Mouse (Mus musculus) intestine, postnatal 0 days (tissue): ENCODE measurements at regions not wholly inside any gene's neighbourhood (a gene's known extent, or its start where the extent isn't known, plus 50 kb on each side); places are given as distances from the start of the nearest gene placed in this dataset.
A peak's percentile ranks its signal among the peaks of the same experiment; 100 is the strongest.

Experiments
- ATAC-seq: fragments of 200-750 bp; cut with Nextera tagmentation; 2 replicates; pipeline ENCODE4 v1.8.0; 2017; ENCODE audit warnings: mild to moderate bottlenecking, moderate TSS enrichment, moderate library complexity
- H3K27ac ChIP-seq: fragments of 300-500 bp; sonication (generic); 2 replicates; pipeline ENCODE4 v1.5.1; 2014; ENCODE audit warnings: mild to moderate bottlenecking, low read depth, low read length, moderate library complexity
- H3K27me3 ChIP-seq: fragments of 300-500 bp; sonication (generic); replicated peaks from 2 replicates; pipeline ENCODE4 v1.6.1; 2014; ENCODE audit warnings: low read length, mixed read lengths; ENCODE audit not compliant: control insufficient read depth, insufficient read depth
- H3K36me3 ChIP-seq: fragments of 300-500 bp; sonication (generic); 2 replicates; pipeline ENCODE4 v1.6.1; 2014; ENCODE audit warnings: mild to moderate bottlenecking, moderate library complexity; ENCODE audit not compliant: control insufficient read depth, insufficient read depth
- H3K4me1 ChIP-seq: fragments of 300-500 bp; sonication (generic); replicated peaks from 2 replicates; pipeline ENCODE4 v1.6.1; 2014; ENCODE audit warnings: antibody characterized with exemption, low read length, mixed read lengths; ENCODE audit not compliant: control insufficient read depth, insufficient read depth
- H3K4me2 ChIP-seq: fragments of 300-500 bp; sonication (generic); replicated peaks from 2 replicates; pipeline ENCODE4 v1.6.1; 2014; ENCODE audit warnings: low read depth, mild to moderate bottlenecking, moderate library complexity
- H3K4me3 ChIP-seq: fragments of 300-500 bp; sonication (generic); 2 replicates; pipeline ENCODE4 v1.5.1; 2014; ENCODE audit warnings: low read depth, low read length
- H3K9ac ChIP-seq: fragments of 300-500 bp; sonication (generic); 2 replicates; pipeline ENCODE4 v1.6.1; 2014; ENCODE audit warnings: mild to moderate bottlenecking, low read depth, low read length
- H3K9me3 ChIP-seq: fragments of 300-500 bp; sonication (generic); 2 replicates; pipeline ENCODE4 v1.6.1; 2016; ENCODE audit warnings: mixed run types; ENCODE audit not compliant: control insufficient read depth
- CTCF ChIP-seq: sonication (generic); IDR thresholded peaks from 2 replicates; pipeline ENCODE4 v1.5.1; 2016; ENCODE audit warnings: low read depth, mild to moderate bottlenecking, control low read depth, antibody characterized with exemption, moderate library complexity
- WGBS: fragments of 180-500 bp; shearing (Covaris S2); extraction: QIAGEN DNeasy Blood & Tissue Kit; methylation state at CpG from one replicate; pipeline ENCODE4 v1.1.7; 2014; 5-methylcytosine and 5-hydroxymethylcytosine counted together

DNA sequence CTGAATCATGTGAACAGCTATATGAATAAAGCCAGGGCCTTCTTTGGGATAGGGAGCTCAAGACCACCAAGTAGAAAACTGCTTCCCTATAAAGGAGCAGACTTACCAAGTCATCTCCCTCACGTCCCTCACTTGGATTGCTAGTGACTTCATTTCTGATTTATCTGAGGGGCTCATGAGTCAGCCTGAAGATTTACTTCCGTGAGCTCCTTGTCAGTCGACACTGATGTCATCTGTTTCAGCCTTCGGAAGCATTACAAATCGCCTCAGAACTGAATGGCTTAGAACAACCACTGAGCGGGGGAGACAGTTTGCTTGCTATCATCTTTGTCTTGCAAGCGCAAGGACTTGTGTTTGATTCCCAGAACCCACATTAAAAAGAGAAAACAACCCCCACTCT is 81.5 kb upstream of the Galnt15 start:
- Histone ChIP-seq H3K4me3 (no peak overlapping the region), H3K9me3 (no peaks in the 10 kb centered on the region), H3K27ac (no peak overlapping the region), H3K27me3 (no peaks in the 10 kb centered on the region), H3K4me1 (no peaks in the 10 kb centered on the region), H3K4me2 (no peak overlapping the region), H3K36me3 (no peaks in the 10 kb centered on the region), H3K9ac (no peak overlapping the region)
- no peak for TF ChIP-seq CTCF
- ATAC-seq, result no peak
- 53% methylated on average over 7 of the region's 7 CpGs for WGBS

DNA sequence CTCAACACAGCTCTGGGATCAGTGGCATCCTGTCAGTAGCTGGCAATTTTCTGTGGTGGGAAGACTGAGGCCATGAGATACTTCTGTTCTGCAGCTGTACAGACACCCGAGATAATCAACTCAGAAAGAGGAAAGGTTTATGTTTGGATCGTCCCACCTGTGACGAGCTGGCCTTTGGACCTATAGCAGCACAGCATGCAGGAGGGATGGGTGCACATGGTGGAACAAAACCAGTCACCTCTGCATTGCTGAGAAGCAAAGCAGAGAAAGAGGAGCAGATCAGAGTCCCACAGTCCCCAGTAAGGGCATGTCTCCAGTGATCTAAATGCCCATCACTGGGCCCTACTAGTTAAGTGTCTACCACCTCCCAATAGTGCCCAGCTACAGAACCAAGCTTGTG is 76.9 kb upstream of the Galnt15 start:
- Histone ChIP-seq H3K27ac (no peak overlapping the region), H3K4me1 (no peaks in the 10 kb centered on the region), H3K27me3 (no peaks in the 10 kb centered on the region), H3K9me3 (no peaks in the 10 kb centered on the region), H3K9ac (no peak overlapping the region), H3K4me3 (no peak overlapping the region), H3K36me3 (no peaks in the 10 kb centered on the region), H3K4me2 (no peak overlapping the region)
- 40% methylated on average over 3 of the region's 3 CpGs for WGBS
- no peak for ATAC-seq
- TF ChIP-seq CTCF, result no peak

DNA sequence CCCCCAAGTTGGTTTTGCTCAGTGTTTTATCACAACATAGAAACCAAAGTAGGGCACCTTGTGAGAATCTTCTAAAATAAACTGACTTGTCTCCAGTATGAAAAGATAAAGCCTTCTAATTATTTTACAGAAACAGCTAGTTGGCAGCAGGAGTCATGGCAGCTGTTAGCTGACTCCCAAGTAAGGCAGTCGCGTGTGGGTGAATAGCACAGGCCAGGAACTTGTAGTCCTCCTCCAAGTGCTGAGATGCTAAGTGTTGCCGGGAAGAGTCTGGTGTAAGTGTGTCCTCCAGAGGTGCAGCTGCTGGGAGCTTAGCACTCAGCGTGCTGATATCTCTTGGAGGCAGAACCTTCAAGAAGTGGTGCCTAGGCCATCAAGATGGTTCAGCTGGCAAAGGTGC is 75.0 kb upstream of the Galnt15 start:
- Histone ChIP-seq H3K4me1 (no peaks in the 10 kb centered on the region), H3K4me3 (no peak overlapping the region), H3K9ac (no peak overlapping the region), H3K27ac (no peak overlapping the region), H3K36me3 (no peaks in the 10 kb centered on the region), H3K4me2 (no peak overlapping the region), H3K9me3 (no peaks in the 10 kb centered on the region), H3K27me3 (no peaks in the 10 kb centered on the region)
- WGBS, result 68% methylated on average over 4 of the region's 4 CpGs
- TF ChIP-seq CTCF, result no peak
- no peak for ATAC-seq

DNA sequence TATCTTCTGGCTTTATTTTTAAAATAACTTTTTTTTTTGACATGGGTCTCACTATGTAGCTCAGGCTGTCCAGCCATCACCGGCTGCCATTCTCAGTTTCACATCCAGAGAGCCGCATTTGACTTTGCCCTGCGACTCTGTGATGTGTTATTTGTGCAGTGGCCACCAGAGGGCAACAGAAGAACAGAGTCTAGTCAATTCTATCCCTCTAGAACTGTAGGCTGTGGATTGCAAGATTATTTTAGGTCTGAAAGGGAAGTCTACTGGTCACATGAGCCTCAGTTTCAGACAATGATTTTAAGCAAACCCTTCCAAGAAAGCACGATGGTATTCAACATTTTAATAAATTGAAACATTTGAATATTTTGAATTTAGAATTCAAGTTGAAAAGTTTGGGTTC is 73.8 kb upstream of the Galnt15 start:
- peak; percentile 94 for TF ChIP-seq CTCF
- no peak overlapping the region for H3K9ac ChIP-seq
- ATAC-seq, result no peak
- no peaks in the 10 kb centered on the region for H3K36me3 ChIP-seq
- H3K4me2 ChIP-seq, result no peak overlapping the region
- H3K27ac ChIP-seq, result no peak overlapping the region
- H3K27me3 ChIP-seq, result no peaks in the 10 kb centered on the region
- 1% methylated on average over 4 of the region's 4 CpGs for WGBS
- H3K4me1 ChIP-seq, result no peaks in the 10 kb centered on the region
- no peak overlapping the region for H3K4me3 ChIP-seq
- H3K9me3 ChIP-seq, result no peaks in the 10 kb centered on the region

DNA sequence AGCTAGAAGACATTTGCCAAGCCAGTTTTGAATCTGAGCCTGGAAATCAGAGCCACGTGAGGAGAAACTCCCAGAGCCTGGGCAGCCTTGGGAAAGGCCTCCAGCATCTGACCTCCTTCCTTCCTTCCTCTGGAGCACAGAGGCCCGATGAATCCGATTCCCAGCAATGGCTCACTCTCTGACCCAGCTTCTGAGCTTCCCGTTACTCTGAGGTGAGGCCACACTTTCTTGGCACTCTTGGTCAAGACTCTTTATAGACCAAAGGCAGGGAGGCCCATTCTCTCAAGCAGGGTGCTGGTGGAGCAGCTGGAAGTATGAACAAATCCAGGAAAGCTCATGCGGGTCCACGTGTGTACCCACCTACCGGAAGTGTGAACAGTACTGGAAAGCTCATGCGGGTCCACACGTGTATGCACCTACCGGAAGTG is 71.6 kb upstream of the Galnt15 start:
- WGBS, result 81% methylated on average over 10 of the region's 10 CpGs
- ATAC-seq, result no peak
- no peak for TF ChIP-seq CTCF
- H3K36me3 ChIP-seq, result no peaks in the 10 kb centered on the region
- H3K9ac ChIP-seq, result no peak overlapping the region
- no peaks in the 10 kb centered on the region for H3K4me1 ChIP-seq
- H3K27me3 ChIP-seq, result no peaks in the 10 kb centered on the region
- H3K27ac ChIP-seq, result no peak overlapping the region
- H3K4me2 ChIP-seq, result no peak overlapping the region
- no peak overlapping the region for H3K4me3 ChIP-seq
- no peaks in the 10 kb centered on the region for H3K9me3 ChIP-seq

DNA sequence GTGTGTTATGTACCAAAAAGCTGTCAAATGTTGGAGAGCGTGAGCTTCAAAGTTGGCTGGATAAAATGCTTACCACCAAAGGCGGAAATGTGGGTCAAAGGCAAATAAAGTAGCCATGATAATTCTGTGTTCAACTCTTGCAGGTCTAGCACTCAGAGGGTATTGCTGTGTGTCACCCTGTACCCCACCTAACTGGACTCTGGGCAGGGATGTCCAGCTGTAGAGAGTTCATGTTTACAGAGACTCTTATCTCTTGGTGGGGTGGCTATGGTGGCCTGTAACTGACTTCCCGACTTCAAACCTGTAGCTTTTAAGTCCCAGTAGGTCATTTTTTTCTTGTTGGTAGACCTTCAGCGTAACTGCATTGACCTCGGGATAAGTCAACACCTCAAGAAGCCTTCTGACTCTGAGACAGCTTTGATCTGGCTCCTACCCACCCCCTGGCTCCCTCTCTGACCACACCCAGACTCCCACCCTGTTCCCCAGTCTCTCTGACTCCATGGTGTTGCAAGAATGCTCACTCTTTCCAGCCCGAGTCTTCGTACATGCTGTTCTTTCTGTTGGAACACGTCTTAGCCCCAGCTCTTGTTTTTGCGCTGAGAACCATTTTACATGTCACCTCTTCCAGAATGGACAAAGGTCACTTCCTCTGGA is 68.5 kb upstream of the Galnt15 start:
- no peaks in the 10 kb centered on the region for H3K4me1 ChIP-seq
- H3K27ac ChIP-seq, result no peak overlapping the region
- H3K4me2 ChIP-seq, result no peak overlapping the region
- no peaks in the 10 kb centered on the region for H3K36me3 ChIP-seq
- no peak for TF ChIP-seq CTCF
- no peak overlapping the region for H3K9ac ChIP-seq
- no peaks in the 10 kb centered on the region for H3K9me3 ChIP-seq
- ATAC-seq, result no peak
- H3K27me3 ChIP-seq, result no peaks in the 10 kb centered on the region
- no peak overlapping the region for H3K4me3 ChIP-seq
- WGBS, result 61% methylated on average over 9 of the region's 9 CpGs

DNA sequence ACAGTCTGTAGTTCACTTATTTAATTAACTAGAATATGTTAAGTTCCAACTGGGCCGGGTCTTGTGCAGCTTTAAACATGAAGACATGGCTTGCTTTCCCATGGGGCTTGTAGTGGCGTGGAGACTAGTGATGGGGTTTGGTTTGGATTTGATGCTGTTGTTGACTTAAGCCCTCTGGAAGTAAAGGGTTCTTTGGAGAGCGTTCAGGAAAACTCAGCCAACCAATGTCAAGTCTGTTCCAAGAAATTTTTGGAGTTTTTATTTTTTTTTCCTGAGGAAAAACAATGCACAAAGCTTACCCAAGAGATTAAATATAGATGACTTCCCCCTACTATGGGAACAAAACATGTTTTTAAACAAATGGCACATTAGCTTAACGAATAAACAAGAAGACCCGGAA is 67.3 kb upstream of the Galnt15 start:
- no peak for ATAC-seq
- H3K9ac ChIP-seq, result no peak overlapping the region
- no peaks in the 10 kb centered on the region for H3K4me1 ChIP-seq
- no peaks in the 10 kb centered on the region for H3K27me3 ChIP-seq
- H3K36me3 ChIP-seq, result no peaks in the 10 kb centered on the region
- no peaks in the 10 kb centered on the region for H3K9me3 ChIP-seq
- TF ChIP-seq CTCF, result no peak
- no peak overlapping the region for H3K4me2 ChIP-seq
- WGBS, result 70% methylated on average over 5 of the region's 5 CpGs
- no peak overlapping the region for H3K27ac ChIP-seq
- no peak overlapping the region for H3K4me3 ChIP-seq
